Mouse (Mus musculus) induced T-regulatory cell, adult 2 months (primary cell): ENCODE results near the gene Pttg1.
A peak's percentile ranks its signal among the peaks of the same experiment; 100 is the strongest.

Experiments
- DNase-seq: peaks from one replicate; pipeline ENCODE4 v3.0.0-alpha.2; 2012; ENCODE audit warnings: low read depth

Gene Pttg1

DNA sequence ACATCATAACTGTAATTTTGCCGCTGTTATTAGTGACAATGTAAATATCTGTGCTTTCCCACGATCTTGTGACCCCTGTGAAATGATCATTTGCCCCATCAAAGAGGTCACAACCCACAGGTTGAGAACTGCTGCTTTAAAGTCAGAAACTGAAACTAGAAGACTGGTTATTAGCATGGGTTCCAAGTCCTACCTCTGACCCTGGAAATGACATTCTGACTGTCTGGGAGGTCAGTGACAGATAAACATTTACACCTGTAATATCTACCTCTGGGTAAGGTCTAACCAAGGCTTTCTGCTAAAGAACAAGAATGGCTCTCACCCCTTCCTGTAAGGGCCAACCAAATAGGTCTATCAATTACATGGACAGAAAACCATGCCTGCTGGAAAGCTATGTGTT, 17.2 kb downstream of the Pttg1 start:
- DNase-seq: no peak

DNA sequence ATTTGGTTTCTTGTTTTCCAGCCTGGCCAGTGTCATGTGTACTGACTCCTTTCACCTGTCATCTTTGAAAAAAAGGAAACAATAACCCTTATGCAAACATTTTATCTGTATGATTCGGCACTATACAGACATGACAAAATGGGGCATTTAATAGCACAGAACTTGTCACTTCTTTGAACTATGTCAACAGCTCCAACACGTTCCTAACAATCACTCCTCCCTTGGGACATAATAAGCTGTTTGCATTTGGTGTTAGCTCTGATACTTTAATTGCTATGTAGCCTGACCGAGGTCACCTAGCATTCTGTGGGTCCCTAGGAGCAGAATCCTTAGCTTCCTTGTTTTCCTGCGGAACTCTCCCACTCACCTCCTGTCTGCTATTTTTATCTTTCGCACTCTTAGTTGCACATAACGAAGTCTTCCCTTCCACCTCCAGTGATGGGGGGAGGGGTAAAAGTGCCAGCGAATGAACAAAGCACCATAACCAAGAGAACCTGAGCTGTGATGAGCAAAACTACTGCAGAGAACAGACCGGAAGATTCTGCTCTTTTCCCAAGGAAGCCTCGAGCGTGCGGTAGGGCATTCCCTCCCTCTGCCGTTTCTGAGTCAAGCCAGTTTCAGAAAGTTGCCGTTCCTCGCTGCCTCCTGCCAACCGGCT, 21.8 kb downstream of the Pttg1 start:
- no peak for DNase-seq

DNA sequence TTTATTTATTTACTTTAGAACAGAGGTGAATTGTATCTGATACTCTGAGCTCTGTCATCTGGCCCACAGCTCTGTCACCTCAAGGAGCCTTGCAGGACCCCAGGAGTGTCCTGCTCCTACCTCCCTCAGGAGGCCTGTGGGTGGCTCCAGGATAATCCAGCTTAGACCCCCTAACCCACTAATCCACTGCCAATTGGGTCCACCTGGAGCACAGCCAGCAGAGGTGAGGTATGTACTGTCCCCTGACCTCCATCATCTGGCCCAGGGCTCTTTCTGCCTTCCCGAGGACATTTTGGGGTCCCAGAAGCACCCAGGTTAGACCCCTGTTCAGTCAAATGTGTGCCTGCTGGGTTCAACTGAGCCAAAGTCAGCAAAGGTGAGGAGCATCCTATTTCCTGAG, 25.9 kb downstream of the Pttg1 start:
- DNase-seq: no peak

DNA sequence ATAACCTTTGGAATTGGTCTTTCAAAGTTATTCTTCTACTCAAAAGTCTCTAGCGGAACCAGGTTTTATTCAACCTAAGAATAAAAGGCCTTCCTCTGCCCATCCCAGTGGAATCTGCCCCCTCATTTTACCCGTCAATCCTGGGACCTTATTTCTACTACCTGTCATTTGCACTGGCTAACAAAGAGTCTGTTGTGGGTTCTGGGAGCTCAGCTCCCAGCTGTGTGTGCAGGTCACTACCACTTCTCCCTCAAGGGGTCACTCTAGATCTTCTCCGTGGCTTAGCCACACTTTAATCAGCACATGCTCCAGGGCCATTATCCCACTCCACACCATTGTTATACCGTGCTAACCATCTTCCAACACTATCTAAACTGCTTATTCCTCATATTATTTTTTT, 26.8 kb downstream of the Pttg1 start:
- no peak for DNase-seq

DNA sequence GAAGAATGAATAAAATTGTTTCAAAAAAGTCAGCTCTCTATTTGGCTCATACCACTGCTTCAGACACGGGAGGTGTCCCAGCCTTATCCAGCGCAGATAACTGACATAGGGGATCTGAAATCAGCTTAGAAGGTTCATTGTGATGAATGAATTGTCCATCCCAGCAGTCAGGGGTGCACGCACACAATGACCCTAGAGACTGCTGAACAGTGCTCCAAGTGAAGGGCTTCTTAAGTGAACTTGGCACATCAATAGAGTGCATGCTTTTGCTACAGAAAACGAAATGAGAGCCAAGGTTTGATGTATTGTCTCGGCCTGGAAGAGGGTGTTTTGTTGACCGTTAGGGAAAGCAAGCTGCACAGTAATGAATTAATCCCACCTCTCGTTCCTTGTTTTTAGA, 29.4 kb downstream of the Pttg1 start:
- DNase-seq: no peak

DNA sequence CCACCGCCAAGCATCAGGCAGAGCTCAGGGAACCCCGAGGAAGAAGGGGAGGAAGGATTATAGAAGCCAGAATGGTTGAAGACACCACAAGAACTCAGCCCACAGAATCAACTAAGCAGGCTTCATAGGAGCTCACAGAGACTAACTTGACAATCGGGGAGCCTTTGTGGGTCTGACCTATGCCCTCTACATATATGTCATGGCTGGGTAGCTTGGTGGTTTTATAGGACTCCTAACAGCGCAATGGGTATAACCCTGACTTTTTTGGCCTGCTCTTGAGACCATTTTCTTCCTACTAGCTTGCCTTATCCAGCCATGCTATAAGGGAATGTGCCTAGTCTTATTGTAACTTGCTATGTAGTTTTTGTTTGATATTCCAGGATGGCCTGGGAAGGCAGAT, 29.8 kb downstream of the Pttg1 start:
- DNase-seq: no peak

DNA sequence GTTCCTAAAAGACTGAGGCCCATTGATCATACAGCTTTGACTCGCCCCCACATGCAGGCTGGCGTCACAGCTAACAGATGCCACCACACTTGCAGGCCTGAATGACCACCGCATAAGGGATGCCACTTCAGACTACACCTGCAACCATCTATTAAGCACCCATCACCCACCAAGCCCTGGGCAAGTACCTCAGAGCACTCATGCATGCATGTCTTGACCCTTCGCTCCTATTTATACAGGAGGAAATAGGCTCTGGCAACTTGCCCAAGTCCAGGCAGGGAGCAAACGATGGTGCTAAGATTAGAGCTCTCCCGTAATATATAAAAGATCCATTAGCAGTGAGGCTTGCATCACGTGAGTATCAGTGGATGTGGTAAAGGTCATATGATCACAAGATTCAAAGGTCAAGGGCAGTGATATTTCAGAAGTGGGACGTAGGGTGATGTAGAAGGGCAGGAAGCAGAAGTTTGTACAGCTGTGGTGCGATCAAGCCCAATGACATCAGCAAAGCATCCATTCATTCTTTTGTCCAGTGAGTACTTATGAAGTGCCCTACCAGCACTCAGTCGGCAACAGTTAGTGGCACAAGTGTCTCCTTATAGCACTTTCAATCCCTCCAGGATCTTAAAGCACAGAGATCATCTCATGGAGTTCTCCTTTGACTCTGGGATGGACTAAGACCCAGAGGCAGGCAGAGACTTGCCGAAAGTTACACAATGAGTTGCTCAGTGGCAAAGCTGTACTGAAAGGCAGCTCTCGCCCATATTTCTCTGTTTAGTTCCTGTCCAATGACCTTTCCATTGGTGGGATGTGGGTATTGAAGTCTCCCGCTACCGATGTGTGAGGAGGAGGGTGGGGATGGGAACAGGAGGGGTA, 30.7 kb downstream of the Pttg1 start:
- DNase-seq: peak; percentile 42

DNA sequence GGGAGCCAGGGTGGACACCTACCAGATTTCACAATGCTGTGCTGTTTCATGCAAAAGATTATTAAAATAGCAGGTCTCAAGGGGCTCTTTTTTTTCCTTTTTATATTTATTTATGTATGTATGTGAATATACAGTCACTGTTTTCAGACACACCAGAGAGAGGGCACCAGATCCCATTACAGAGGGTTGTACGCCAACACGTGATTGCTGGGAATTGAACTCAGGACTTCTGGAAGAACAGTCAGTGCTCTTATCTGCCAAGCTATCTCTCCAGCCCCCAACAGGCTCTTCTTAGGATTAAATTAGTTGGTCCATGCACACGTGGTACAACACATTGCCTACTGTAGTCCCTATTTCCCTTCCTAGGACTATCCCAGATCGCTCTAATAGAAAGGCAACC, 32.7 kb downstream of the Pttg1 start:
- no peak for DNase-seq

DNA sequence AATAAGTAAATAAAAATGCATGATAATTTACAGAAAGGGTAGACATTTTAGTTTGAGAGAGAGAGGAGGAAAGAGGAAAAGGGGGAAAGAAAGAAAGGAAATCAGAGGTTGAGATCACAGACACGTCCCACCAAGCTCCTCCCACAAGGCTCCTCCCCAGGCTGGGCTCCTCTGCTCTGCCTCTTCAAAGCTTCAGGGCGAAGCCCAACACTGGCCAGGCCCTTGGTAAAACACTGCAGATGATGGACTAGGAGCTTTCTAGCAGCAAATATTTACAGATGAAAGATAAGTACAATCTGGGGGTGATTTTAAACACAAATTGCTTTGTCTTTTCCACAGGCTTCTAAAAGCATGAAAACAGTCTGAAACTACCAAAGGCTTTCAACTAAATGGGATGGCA, 33.3 kb downstream of the Pttg1 start:
- DNase-seq: peak; percentile 53

DNA sequence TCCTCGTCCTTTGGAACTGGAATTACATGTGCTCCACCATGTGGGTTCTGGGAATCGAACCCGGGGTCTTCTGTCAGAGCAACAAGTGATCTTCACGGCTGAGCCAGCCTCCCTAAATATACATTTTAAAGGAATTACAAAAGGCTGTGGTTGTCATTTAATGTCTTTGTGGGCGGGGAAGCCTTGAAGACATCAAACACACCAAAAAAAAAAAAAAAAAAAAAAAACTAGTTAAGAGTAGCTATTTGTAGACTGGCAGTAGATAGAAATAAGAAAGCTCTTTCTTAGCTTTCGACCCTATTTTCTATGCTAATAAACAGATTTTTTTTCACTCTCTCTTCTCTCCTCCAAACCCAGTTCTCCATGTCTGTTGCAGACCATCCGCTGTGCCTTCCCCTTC, 36.9 kb downstream of the Pttg1 start:
- DNase-seq: no peak

DNA sequence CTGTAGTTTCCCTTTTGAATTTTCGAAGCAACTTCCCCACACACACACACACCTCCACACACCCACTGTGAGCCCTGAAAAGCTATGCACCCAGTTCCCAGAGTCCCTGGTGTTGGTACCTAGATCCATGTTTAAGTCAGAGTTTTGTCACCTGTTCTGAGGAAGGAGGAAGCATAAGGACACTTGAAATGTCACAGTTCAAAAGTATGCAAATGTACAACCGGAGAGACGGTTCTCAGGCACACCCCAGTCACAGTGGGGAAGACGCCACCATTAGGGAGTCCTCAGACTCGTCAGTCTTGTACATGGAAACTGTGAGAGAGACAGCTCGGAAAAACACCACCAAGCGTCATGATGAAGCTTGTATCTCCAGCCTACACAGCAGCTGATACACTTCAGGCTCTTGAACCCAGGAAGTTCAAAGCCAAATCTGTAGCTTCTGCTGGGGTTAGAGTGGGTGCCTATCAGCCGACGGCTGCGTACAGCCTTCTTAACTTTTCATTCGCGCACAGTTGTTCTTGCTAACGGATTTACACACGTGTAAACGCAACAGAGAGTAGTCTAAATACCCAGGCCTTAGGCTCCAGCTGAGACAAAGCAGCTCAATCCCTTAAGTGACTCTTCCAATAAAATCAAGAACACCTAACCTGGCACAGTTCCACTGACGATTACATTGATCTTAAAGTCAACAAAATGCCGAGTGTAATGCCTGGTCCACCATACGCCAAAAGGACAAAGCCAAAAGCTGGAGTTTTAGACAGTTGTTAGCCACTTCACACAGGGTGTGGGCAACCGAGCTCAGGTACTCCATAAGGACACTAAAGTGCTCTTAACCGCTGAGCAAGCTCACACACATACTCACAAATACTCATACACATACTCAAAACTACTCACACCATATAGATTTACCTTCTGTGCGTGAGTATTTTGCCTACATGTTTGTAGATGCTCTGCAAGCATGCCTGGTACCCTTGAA, 37.6 kb downstream of the Pttg1 start:
- peak; percentile 92 for DNase-seq

DNA sequence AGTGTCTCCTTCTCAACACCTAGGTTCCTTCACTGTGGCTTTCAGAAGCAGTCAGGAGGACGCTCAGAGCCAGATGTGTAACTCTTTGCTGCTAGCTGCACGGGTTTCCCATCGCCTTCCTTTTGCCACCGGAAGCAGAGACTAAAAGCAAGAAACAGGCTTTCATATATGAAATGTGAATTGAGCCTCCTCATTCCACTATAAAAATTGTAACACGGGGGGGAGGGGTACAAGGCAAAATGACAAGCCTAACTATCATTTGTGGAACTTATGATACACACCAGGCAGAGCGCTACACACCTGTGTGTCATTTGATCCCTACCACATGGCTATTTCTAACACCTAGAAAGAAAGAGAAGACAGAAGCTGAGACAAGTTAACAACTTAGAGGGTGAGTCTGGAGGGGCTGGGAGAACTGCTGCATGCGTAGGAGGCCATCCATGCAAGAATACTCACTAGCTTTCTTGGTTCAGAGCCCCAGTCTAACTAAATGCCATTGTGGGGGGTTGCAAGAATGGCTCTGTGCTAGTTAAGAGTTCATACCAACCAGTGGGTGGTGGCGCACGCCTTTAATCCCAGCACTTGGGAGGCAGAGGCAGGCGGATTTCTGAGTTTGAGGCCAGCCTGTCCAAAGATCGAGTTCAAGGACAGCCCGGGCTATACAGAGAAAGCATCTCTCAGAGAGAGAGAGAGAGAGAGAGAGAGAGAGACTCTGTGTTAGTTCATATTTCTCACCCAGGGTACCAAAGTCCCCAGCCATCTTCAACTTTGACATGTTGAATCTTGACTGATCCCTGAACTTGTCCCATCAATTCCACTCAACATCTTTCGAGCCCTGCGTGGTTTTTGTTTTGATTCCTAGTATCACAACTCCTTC, 38.8 kb downstream of the Pttg1 start:
- DNase-seq: peak; percentile 79

DNA sequence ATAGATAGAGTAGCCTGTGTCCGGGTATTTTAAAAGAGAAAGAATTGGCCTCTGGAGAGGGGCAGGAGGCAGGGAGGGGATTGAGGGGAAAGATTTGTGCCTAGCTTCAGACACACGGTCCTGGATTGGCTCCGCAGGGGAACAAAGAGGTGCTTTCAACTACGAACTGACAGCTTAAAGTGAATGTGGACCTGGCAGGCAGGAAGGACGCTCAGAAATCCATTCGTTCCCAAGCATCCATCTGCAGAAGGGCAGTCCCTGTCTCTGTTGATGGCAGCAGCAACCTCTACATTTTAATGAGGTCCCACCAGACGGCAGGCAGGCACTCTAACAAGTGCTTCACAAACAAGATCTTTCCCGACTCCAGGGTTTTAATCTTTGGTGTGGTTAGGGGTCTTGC, 40.3 kb downstream of the Pttg1 start:
- no peak for DNase-seq

DNA sequence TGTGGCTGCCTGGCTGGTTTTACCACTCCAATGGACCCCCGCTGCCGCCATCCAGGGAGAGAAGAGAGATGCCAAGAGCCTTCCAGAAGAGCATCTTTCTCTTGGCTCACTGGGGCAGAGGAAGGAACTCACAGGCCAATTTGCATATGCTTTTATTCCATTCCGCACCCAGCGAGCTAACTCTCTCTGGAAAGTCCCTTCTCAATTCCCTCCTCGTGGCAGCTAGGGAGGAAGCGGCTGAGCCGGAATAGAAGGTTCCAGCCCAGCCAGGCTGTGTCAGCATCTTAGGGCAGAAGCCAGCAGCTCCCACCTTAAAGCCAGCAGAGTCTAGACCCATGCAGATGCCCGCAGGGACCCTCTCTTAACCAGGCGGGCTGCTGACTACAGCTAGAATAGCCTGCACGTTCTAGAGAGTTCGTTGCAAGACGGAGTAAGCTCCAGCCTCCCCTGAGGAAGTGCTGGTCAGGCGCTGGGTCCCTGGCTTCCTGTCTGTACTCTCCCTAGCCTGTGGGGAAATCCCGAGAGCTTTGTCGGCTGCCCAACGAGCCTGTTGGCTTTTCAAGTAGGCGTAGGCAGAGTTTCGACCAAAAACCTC, 40.9 kb downstream of the Pttg1 start:
- peak; percentile 95 for DNase-seq

DNA sequence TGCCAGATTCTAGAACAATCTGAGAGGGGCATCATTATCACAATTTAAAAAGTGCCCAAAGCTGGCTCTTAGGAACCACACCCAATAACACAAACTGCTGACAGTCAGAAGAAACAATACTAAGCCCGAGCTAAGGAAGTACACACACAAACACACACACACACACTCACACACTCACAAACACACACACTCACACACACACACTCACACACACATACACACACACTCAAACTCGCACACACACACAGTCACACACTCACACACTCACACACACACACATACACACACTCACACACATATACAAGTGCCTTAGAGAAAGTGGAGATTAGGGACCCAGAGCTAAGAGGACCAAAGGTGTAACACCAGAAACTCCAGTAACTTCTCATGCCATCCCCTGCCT, 42.5 kb downstream of the Pttg1 start:
- DNase-seq: peak; percentile 70

DNA sequence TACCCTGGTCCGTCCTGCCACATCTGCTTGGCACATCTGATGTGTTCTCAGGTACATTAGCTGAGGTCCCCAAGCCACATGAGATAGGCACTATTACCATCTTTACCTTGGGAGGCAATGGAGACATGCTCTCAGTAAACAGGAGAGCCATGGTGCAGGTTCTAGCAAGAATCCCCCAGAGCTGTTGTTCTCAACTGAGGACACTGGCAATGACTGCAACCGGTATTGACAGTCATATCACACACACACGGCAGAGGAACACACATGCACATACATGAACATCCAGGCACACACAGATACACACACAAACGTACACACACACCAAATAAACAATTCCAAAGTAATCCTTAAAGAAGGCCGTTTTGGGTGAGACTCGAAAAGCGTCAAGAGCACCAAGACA, 45.1 kb downstream of the Pttg1 start:
- DNase-seq: no peak

DNA sequence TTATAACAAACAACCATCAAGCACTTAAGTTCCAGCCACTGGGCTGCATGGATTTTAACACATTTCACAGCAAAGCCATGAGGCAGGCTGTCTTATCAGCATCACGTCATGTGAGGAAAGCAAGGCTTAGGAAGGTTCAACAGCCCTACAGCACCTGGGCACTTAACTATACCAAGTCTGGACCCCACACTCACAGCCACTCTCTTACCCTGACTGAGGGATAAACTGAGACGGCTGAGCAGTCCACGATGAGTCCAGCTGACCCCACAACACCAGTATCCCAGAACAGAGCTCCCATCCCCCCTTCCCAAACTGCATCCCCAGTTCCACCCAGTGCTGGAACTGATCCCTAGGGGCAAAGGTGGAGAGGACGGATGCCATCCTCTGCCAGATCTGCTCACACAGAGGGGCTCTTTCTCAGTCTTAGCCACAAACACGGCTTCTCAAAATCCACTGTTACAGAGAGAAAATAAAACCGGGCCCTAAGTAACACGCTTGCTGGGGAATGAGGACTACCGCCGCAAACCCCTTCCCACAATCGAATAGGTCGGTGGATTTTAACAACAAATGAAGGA, 46.1 kb downstream of the Pttg1 start:
- peak; percentile 54 for DNase-seq

DNA sequence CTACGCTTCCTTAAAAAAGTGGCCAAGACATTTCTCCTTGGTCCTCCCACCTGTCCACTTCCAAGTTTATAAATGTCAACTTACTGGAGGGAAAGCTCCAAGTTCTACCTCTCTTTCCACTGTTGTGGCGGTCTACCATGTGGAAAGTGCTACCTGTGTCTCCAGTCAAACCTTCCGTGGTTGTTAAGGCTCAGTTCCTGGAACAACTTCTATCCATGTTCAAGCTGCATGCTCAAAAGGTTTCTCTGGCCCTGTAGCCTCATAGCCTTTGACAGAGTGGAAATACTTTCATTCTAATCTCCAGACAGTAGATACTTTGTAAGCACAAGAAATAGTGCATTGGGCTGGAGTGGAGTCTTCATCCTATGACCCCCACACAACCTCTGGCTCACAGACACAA, 46.6 kb downstream of the Pttg1 start:
- DNase-seq: no peak

DNA sequence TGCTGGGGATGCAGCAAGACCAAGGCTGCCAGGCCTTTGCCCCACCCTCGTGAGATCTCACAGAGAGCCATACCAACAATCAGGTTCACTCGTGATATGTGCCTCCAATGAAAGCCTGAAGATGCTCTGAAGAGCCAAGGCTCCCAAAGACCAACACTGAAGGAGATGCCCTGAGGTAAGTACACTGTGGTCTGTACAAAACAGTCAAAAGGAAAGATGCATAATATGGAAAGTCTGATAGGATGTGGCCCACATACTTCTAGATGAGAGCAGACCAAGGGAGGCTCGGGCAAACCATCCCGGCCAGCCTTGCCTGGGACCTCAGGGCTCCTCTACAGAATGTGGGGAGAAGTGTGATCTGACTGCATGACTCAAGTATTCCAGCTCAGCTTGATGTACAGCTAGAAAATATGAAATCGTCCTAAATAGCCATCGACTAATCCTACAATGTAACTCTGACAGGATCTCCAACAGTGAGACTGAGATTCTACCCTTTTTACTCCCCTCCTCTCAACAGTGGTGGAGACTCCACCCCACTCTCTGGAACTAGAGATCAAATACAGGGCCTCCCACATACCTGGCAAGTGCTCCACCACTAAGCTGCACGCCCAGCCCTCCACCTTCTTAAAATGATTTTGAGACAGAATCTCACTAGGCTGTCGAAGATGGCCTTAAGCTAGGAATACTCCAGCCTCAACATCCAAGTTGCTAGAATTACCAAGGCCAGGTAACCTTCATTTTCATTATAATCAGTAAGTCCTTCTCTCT, 48.8 kb downstream of the Pttg1 start:
- peak; percentile 59 for DNase-seq

DNA sequence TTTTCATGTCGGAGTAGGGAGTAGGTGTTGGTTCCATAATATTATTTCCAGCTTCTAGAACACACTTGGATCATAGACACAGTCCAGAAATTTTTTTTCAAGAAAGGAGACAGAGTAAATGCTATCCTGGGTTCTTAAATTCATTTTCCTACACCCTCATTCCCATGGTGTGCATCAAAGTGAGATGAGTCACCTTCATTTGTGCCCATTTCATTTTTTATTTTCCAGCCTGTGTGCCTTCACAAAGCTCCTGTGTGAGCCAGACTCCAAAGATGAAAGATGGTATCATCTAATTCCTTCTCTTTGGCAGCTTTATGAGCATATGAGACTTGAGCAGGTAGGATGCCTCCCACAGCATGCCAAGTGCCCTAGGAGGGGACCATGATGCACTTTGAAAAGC, 49.5 kb downstream of the Pttg1 start:
- DNase-seq: no peak
